Mouse (Mus musculus) R1 (cell line): ENCODE results near the gene Bola1.
"Not testable (repeated sequence)": the region's sequence is repeated elsewhere in the genome, so short reads cannot be mapped to it uniquely, and the experiment has no call there.

Experiments used
- DNase-seq: peaks from one replicate; pipeline ENCODE4 v3.0.0-alpha.2; 2018; ENCODE audit warnings: low read depth, low spot score

Bola1 gene

DNA sequence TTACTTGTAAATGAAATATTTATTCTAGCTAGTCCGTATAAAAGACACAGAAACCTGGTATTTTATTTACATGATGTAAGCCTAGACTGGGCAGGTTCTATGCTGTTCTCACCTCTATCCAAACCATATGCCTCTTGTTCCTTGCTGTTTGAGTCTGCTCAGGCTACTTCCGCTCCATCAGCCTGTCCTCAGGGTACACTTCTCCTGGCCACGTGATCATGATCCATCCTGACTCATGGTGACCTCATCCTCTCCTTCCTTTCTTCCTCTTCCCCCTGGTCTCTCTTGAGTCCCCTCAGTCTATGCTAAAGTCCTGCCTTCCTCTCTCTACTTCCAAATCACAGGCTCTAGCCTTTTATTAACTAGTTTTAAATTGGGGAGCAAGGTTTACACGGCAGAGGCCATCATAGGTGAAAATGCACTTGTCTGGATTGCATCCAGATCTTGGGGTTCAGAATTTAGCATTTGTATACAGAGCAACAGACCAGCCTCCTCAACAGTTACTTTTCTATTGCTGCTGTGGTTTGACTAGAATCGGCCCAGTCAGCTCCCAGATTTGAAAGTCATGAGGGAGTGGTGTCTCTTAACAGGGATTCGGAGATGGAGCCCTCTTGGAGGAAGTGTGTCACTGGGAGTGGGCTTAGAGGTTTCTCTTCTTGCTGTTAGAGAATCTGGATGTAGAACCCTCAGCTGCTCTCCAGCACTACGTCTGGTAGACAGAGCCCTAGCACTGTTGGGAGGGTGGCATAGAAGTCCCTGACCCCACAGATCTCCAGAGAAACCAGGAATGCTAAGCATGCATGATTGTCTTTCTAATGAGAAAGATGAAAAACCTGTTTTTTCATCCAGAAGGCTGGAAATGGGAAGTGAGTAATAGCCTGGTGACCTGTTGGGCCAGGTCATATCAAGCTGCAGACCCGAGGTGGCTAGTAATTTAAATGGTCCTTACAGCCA lies 7.5 kb upstream of the Bola1 start:
- peak; percentile 77 for DNase-seq

DNA sequence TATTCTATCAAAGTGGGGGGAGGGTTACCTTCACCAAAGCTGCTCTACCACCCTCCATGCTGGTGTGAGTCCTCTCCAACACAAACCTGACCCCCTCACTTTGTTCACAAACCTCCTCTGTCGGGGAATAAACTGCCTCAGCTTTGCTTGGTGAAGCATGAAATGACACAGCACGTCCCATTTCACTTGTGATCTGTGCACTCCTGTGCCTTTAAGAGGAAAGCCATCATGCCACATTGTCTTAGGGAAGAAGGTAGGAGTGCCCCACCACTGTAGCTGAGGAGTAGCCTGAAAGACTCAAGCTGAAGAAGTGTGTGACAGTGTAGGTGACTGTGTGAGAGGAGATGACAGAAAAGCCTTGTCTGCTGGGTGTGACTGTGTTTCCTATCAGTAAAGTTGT lies 5.9 kb upstream of the Bola1 start:
- no peak for DNase-seq

DNA sequence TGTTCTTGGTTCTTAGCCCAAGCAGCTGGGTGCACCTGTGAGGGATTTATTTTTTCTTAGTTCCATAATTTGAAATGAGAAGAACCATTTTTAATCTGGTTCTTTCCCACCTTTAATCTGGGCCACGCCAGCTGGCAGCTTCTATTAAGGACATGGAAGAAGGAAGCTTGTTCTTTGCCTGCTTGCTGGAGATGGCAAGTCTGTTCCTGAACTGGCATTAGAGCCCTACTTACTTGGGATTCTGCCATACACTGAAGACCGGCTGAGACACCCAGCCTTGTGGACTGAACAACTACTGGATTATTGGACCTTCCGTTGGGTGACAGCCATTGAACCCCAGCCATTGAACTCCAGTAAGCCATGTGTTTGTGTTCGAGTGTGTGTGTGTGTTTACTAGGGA lies 3.3 kb upstream of the Bola1 start:
- no peak for DNase-seq

DNA sequence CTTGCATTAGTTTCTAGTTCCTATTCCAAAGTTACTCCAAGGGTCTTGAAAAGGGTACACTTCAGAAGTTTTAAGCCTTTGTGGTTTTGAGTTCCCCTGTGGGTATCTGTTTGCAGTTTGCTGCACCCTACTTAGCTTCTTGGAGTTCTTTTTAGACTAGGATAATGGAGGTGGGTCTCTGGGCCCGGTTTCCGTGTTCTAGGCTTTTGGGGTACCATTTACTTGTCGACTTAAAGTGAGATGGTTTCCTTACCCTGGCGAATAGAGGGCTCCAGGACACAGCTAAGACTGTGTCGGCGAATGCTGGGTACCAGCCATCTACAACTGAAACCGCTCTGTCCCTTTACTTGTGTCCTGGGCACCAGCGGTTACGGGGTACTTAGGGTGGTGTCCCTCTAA lies 2.1 kb upstream of the Bola1 start:
- DNase-seq, result no peak

GRCm38 (mm10) chr3:96220765-96221639 lies 1.5 kb upstream of the Bola1 start, which contains the start of the genes Hist2h2ac and Hist2h2be:
Gene Hist2h2ac, minus strand, starts transcription at chr3:96220880.
Gene Hist2h2be, plus strand, starts transcription at chr3:96221119.
- DNase-seq, result peak; percentile 97

DNA sequence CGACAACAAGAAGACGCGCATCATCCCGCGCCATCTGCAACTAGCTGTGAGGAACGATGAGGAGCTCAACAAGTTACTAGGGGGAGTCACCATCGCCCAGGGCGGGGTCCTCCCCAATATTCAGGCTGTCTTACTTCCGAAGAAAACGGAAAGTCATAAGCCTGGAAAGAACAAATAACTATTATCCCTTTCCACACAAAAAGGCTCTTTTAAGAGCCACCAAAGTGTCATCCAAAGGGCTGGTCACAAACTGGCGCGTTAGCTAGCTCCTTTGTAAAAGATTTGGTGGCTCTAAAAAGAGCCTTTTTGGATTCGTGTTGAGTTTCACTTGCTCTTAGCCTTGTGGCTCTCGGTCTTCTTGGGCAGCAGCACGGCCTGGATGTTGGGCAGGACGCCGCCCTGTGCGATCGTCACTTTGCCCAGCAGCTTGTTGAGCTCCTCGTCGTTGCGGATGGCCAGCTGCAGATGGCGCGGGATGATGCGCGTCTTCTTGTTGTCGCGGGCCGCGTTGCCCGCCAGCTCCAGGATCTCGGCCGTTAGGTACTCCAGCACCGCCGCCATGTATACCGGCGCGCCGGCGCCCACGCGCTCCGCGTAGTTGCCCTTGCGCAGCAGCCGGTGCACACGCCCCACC lies 739 bp upstream of the Bola1 start:
- peak; percentile 80 for DNase-seq

DNA sequence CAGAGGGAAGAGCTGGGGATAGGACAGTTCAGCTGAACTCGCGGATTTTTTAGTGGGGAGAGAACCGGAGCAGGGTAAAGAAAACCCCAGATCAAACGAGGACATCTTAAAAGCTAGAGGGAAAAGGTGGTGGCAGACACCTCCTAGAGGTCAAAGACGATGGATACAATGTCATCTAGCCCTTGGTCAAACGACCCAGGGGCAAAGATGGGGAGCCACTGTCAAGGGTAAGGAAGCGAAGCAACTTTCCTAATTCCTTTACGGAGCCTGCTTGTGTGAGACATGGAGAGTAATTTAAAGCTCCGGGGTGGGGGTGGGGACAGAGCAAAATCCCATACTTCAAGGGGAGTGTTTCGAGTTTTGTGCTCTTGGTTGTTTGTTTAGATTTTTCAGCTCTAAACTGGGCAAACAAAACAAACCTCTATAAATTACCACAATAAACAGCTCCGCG lies 293 bp downstream of the Bola1 start:
- peak; percentile 65 for DNase-seq

DNA sequence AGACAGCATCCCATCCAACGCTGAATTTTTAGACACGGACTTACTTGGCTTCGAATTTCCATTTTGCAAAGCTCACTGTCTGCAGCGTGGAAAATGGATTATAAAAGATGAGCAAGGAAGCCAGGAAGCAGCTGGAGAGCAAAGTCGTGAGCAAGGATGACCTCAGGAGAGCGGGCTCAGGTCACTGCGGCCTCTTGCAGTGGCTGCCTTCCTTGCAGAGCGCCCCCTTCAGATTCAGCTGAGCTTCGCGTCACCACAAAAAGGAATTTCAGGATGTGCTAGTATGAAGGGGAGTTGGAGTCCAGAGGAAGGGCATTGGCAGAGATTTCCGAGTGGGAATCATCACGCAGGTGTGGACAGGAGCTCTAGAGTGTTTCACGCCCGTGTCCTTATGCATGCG lies 10.3 kb downstream of the Bola1 start:
- peak; percentile 43 for DNase-seq

GRCm38 (mm10) chr3:96207819-96208218 lies 11.7 kb downstream of the Bola1 start:
- no peak for DNase-seq

GRCm38 (mm10) chr3:96199731-96200130 lies 19.8 kb downstream of the Bola1 start:
- DNase-seq, result no peak

- not testable (repeated sequence) for DNase-seq
Measured at GRCm38 (mm10) chr3:96198601-96199251, 20.8 kb downstream of the Bola1 start.

DNA sequence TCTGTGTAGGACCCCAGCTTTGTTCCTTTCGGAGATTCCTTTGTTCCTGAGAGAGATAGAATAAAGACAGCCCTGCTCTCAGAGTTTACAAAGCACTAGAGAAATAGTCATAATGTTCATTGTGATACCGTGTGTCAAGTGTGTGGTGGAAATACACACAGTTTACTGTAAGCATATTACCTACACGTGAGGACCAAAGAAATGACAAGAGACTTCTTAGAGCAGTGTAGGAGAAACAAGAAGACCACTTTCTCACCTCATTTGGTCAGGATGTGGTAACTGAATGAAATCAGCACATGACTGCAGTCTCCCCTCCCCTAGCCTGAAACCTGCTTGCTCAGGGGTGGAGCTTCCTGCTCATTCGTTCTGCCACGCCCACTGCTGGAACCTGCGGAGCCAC lies 21.3 kb downstream of the Bola1 start:
- peak; percentile 72 for DNase-seq

GRCm38 (mm10) chr3:96197129-96197749 lies 22.3 kb downstream of the Bola1 start:
- peak; percentile 94 for DNase-seq

- peak; percentile 44 for DNase-seq
Measured at GRCm38 (mm10) chr3:96196437-96197128, 22.9 kb downstream of the Bola1 start.

DNA sequence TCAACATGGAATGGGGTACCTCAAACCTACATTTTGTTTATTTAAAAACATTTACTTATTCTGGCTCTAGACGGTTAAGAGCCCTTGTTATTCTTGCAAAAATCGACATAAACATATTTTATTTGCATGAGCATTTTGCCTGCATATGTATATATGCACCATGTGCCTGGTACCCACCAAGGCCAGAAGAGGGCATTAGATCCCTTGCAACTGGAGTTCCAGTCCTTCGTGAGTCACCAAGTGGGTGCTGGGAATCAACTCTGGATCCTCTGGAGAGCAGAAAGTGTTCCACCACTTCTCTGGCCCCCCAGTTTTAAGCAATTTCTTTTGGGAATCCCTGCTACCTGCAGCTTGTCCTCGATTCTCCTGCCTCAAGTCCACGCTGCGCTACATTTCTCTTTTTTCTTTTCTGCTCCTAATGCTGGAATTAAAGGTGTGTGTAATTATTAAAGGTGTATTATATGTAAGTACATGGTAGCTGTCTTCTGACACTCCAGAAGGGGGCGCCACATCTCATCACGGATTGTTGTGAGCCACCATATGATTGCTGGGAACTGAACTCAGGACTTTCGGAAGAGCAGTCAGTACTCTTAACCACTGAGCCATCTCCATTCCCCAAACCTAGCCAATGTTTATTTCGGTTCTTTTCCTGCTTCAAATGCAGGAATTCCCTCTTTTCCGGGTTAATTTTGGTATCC lies 23.7 kb downstream of the Bola1 start:
- no peak for DNase-seq

GRCm38 (mm10) chr3:96194966-96195365 lies 24.5 kb downstream of the Bola1 start:
- no peak for DNase-seq

DNA sequence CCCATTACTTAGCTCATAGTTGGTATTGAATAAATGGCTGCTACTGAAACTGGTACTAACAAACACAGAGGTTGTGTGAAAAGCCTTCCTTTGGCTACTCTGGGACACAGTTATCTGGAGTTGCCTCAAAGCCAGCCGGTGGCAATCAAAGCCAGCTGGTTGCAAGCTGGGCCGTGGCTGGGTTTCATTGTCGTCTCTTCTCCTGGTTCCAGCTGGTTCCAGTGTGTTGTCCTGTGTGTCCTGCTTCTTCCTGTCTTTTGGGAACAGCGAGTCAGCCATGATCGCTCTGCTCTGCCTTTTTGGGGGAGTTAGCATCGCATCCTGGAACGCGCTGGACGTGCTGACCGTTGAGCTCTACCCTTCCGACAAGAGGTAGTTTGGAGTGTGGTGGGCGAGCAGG lies 26.5 kb downstream of the Bola1 start:
- DNase-seq, result no peak

DNA sequence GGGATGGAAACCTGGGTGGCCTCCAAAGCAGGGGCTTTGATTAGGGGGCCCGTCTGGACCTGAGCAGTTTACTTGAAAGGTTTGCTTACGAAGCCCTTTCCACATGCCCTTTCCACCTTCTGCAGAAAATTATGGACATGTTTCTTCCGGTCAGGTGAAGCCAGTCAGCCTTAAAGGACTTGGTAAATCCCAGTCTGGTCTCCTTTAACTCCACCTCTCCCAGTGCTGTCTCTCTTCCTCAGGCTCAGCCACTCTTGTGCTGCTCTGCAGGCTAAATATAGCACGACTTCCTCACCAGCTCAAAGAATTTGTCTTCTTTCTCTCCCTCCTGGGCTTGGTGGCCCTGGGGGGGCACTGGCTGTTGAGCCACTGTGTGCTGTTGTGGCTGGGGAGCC lies 37.1 kb downstream of the Bola1 start:
- no peak for DNase-seq
